Mouse (Mus musculus): ENCODE data around the gene Capzb.

DNA sequence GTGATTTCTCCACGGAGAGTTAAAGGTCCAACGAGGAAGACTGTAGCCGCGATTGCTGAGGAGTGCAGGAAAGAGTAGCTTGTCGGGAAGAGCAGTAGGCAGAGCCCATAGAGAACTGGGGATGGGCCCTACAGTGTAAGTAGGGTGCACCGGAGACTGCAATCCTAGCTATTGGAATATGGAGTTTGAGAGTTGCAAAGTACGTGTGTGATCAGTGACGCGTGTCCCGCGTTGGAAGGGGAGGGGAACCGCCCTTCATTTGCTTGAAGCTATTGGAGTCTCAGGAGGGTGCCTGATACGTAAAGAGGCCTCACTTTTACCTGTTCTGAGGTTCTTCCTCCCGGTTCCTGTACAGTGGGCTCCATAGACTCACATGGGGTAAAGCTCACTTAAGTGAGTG is 119.0 kb downstream of the Capzb start:
- TF ChIP-seq CTCF (IDR thresholded peaks at IDR 0.05; ENCODE audit: borderline replicate concordance, control insufficient read depth, extremely low read depth, insufficient read depth, low read length, poor library complexity) (no peak), POLR2A (IDR thresholded peaks at IDR 0.05; ENCODE audit: control insufficient read depth, extremely low read depth, insufficient read depth, low read length, poor library complexity) (no peak)
